Mouse (Mus musculus) lung, embryonic 16.5 days (tissue): Measurements from ENCODE around the gene Fgfr2. TPM values are rescaled to one million over a fixed set of nuclear protein-coding genes. Genes with fewer than 3 reads are reported as not detected.

Source experiments
- ATAC-seq: fragments of 200-750 bp; cut with Nextera tagmentation; 2 replicates; pipeline ENCODE4 v1.8.0; 2017; ENCODE audit warnings: low read depth, mild to moderate bottlenecking, moderate library complexity
- H3K27ac ChIP-seq: fragments of 300-500 bp; sonication (generic); 2 replicates; pipeline ENCODE4 v1.5.1; 2014; ENCODE audit warnings: mild to moderate bottlenecking, control low read depth, low read length
- H3K27me3 ChIP-seq: fragments of 300-500 bp; sonication (generic); 2 replicates; pipeline ENCODE4 v1.6.1; 2014; ENCODE audit warnings: low read depth, low read length, mixed read lengths; ENCODE audit not compliant: control insufficient read depth, insufficient read depth
- H3K36me3 ChIP-seq: fragments of 300-500 bp; sonication (generic); 2 replicates; pipeline ENCODE4 v1.6.1; 2014; ENCODE audit warnings: low read length; ENCODE audit not compliant: control insufficient read depth, insufficient read depth
- H3K4me1 ChIP-seq: fragments of 300-500 bp; sonication (generic); replicated peaks from 2 replicates; pipeline ENCODE4 v1.6.1; 2014; ENCODE audit warnings: low read length, mixed read lengths; ENCODE audit not compliant: control insufficient read depth, insufficient read depth
- H3K4me2 ChIP-seq: fragments of 300-500 bp; sonication (generic); 2 replicates; pipeline ENCODE4 v1.6.1; 2014; ENCODE audit warnings: low read depth, low read length, control low read depth
- H3K4me3 ChIP-seq: fragments of 300-500 bp; sonication (generic); 2 replicates; pipeline ENCODE4 v1.5.1; 2014; ENCODE audit warnings: mild to moderate bottlenecking, low read length, control low read depth
- H3K9ac ChIP-seq: fragments of 300-500 bp; sonication (generic); 2 replicates; pipeline ENCODE4 v1.6.1; 2014; ENCODE audit warnings: low read length, control low read depth
- H3K9me3 ChIP-seq: fragments of 300-500 bp; sonication (generic); 2 replicates; pipeline ENCODE4 v1.6.1; 2016; ENCODE audit warnings: low read length; ENCODE audit not compliant: control insufficient read depth
- WGBS: fragments of 180-500 bp; shearing (Covaris S2); extraction: QIAGEN DNeasy Blood & Tissue Kit; methylation state at CpG from one replicate; pipeline ENCODE4 v1.1.7; 2014; 5-methylcytosine and 5-hydroxymethylcytosine counted together
- polyA plus RNA-seq: library from polyadenylated mRNA; unstranded; fragments of >200 nt; fragmentation: Nextera tagmentation; extraction: Ambion mirVana; gene quantifications from 2 replicates; pipeline ENCODE4 v1.2.1, GENCODE M21; 2015

Gene Fgfr2
- polyA plus RNA-seq, 1 experiment from 2014 or later: 175 TPM

DNA sequence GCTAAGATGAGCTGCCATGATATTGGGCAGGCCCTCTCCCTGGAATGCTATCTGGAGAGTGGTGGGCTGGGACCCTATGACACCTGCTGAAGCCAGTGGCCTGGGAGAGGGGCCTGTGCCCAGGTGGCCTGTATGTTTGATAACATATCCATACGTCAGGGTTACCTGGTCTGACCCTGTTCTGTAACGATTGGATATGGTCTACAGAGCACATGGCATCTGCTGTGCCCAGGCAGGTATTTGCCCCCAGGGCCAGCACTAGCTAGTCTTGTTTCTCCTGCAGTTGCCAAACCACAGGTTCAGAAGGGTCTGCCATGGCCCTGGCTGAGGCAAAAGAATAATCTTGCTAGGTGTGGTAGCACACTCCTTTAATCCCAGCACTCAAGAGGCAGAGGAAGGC, 429.6 kb downstream of the Fgfr2 start:
- 89% methylated on average over 2 of the region's 2 CpGs for WGBS
- 0 out of 2 replicates have a peak, but pooled peaks cover 2% of the 10 kb centered on the region for H3K9me3 ChIP-seq
- no peaks in the 10 kb centered on the region for H3K36me3 ChIP-seq
- no peaks in the 10 kb centered on the region for H3K27me3 ChIP-seq
- no peak overlapping the region for H3K27ac ChIP-seq
- no peak for ATAC-seq
- H3K4me2 ChIP-seq: no peak overlapping the region
- no peak overlapping the region for H3K9ac ChIP-seq
- H3K4me3 ChIP-seq: no peak overlapping the region
- peaks cover 16% of the 10 kb centered on the region for H3K4me1 ChIP-seq

- Histone ChIP-seq H3K27ac (no peak overlapping the region), H3K36me3 (no peaks in the 10 kb centered on the region), H3K9me3 (0 out of 2 replicates have a peak, but pooled peaks cover 2% of the 10 kb centered on the region), H3K27me3 (no peaks in the 10 kb centered on the region), H3K9ac (no peak overlapping the region), H3K4me1 (peaks cover 25% of the 10 kb centered on the region), H3K4me2 (no peak overlapping the region), H3K4me3 (no peak overlapping the region)
- WGBS: 72% methylated on average over 9 of the region's 9 CpGs
- no peak for ATAC-seq
Observed at GRCm38 (mm10) chr7:132692719-132693118, 430.4 kb downstream of the Fgfr2 start.

GRCm38 (mm10) chr7:132690716-132691472, 432.3 kb downstream of the Fgfr2 start:
- H3K4me1 ChIP-seq: peaks cover 30% of the 10 kb centered on the region
- H3K4me3 ChIP-seq: no peak overlapping the region
- H3K27ac ChIP-seq: no peak overlapping the region
- ATAC-seq: no peak
- no peak overlapping the region for H3K9ac ChIP-seq
- no peaks in the 10 kb centered on the region for H3K27me3 ChIP-seq
- WGBS: 79% methylated on average over 14 of the region's 14 CpGs
- 0 out of 2 replicates have a peak, but pooled peaks cover 2% of the 10 kb centered on the region for H3K9me3 ChIP-seq
- no peaks in the 10 kb centered on the region for H3K36me3 ChIP-seq
- no peak overlapping the region for H3K4me2 ChIP-seq

DNA sequence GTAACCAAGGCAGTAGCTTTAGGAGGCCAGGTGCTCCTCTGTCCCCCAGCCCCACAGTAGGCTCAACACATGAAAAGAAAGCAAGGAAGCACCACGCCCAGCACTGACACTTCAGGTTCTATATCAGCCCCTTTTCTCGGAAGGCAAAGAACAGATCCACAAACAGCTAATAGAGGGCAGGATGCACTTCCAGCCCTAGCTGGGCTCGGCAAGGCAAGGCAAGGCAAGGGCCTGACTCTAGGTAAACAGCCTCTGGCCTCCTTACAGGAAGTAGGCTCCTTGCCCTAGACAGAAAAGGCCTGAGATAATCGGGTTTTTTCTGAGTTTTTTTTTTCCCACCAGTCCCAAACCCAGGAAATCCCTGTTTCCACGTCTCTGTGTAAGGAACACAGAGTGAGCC, 433.4 kb downstream of the Fgfr2 start:
- no peak overlapping the region for H3K4me3 ChIP-seq
- no peaks in the 10 kb centered on the region for H3K36me3 ChIP-seq
- 0 out of 2 replicates have a peak overlapping the region, but pooled peaks have one; percentile 5 for H3K9ac ChIP-seq
- peak overlapping the region; percentile 94 for H3K27ac ChIP-seq
- WGBS: 30% methylated on average over 5 of the region's 5 CpGs
- H3K4me2 ChIP-seq: no peak overlapping the region
- no peak for ATAC-seq
- H3K27me3 ChIP-seq: no peaks in the 10 kb centered on the region
- H3K4me1 ChIP-seq: peaks cover 30% of the 10 kb centered on the region
- H3K9me3 ChIP-seq: no peaks in the 10 kb centered on the region

- H3K4me3 ChIP-seq: no peak overlapping the region
- no peaks in the 10 kb centered on the region for H3K36me3 ChIP-seq
- H3K27me3 ChIP-seq: no peaks in the 10 kb centered on the region
- H3K9ac ChIP-seq: no peak overlapping the region
- H3K27ac ChIP-seq: peak overlapping the region; percentile 94
- H3K9me3 ChIP-seq: no peaks in the 10 kb centered on the region
- WGBS: 20% methylated on average over 5 of the region's 5 CpGs
- peaks cover 30% of the 10 kb centered on the region for H3K4me1 ChIP-seq
- ATAC-seq: peak; percentile 77
- no peak overlapping the region for H3K4me2 ChIP-seq
Observed at GRCm38 (mm10) chr7:132688721-132689120, 434.4 kb downstream of the Fgfr2 start.

DNA sequence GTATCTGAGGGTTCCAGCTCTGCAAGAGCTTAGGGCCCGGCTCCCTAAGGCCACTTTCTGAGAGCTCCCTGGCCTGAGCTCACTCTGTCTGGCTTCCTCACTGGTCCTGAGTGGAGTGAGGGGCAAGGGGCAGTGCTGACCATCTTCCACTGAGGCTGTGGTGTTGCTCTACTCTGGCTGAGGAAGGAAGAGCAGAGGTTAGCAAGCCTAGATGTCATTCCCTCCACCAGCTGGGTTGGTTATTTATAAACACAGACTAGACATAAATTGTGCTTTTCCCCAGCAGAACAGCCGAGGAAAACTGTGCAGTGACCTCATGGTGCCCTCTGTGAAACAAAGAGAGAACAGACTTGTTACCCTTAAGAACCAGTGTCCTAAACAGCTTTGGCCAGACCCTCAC, 435.3 kb downstream of the Fgfr2 start:
- Histone ChIP-seq H3K36me3 (no peaks in the 10 kb centered on the region), H3K9me3 (no peaks in the 10 kb centered on the region), H3K4me1 (peaks cover 30% of the 10 kb centered on the region), H3K27me3 (no peaks in the 10 kb centered on the region), H3K27ac (peak overlapping the region; percentile 94), H3K4me2 (no peak overlapping the region), H3K9ac (0 out of 2 replicates have a peak overlapping the region, but pooled peaks have one; percentile 27), H3K4me3 (no peak overlapping the region)
- 38% methylated on average over 2 of the region's 2 CpGs for WGBS
- ATAC-seq: peak; percentile 29; the same call in 1 of the 2 replicates

DNA sequence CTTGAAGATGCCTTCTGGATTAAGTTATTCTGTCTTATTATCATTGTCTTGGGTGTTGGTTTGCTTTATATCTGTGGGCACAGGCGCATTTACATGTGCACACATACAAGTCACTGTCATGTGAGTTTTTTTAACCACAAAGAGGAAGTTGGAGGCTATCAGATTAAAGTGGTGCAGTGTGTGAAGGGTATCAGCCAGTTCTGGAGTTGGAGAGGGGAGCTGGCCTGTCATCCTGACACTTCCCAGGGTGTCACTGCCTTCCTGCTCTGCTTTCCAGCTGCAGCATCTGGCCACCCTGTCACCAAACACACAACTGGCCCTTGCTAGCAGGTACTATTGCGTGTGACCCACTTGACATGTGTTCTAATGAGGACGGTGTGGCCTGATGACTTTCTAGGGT, 436.6 kb downstream of the Fgfr2 start:
- Histone ChIP-seq H3K27ac (no peak overlapping the region), H3K27me3 (no peaks in the 10 kb centered on the region), H3K4me1 (peaks cover 30% of the 10 kb centered on the region), H3K9ac (no peak overlapping the region), H3K36me3 (no peaks in the 10 kb centered on the region), H3K4me2 (no peak overlapping the region), H3K4me3 (no peak overlapping the region), H3K9me3 (no peaks in the 10 kb centered on the region)
- no peak for ATAC-seq
- WGBS: 83% methylated on average over 3 of the region's 3 CpGs

GRCm38 (mm10) chr7:132683923-132684322, 439.2 kb downstream of the Fgfr2 start:
- Histone ChIP-seq H3K36me3 (no peaks in the 10 kb centered on the region), H3K4me3 (no peak overlapping the region), H3K27ac (no peak overlapping the region), H3K27me3 (no peaks in the 10 kb centered on the region), H3K9me3 (no peaks in the 10 kb centered on the region), H3K4me1 (peaks cover 16% of the 10 kb centered on the region), H3K4me2 (no peak overlapping the region), H3K9ac (no peak overlapping the region)
- ATAC-seq: no peak
- WGBS: 80% methylated on average over 4 of the region's 4 CpGs

- H3K9me3 ChIP-seq: no peaks in the 10 kb centered on the region
- no peak overlapping the region for H3K4me3 ChIP-seq
- H3K9ac ChIP-seq: no peak overlapping the region
- ATAC-seq: no peak
- H3K27me3 ChIP-seq: no peaks in the 10 kb centered on the region
- H3K4me2 ChIP-seq: no peak overlapping the region
- H3K36me3 ChIP-seq: no peaks in the 10 kb centered on the region
- 77% methylated on average over 3 of the region's 3 CpGs for WGBS
- peaks cover 6% of the 10 kb centered on the region for H3K4me1 ChIP-seq
- no peak overlapping the region for H3K27ac ChIP-seq
Observed at GRCm38 (mm10) chr7:132682901-132683300, 440.2 kb downstream of the Fgfr2 start.
